Mouse (Mus musculus): ENCODE measurements around the gene Lyg1. TPM values are rescaled to one million over a fixed set of nuclear protein-coding genes. Genes with fewer than 3 reads are reported as not detected.

Gene Lyg1
- polyA plus RNA-seq, 1 experiment, result not detected

- WGBS, result 47% methylated on average over 4 of the region's 4 CpGs
- TF ChIP-seq CTCF (IDR thresholded peaks at IDR 0.05; ENCODE audit: extremely low read depth, insufficient read depth, insufficient read length, insufficient replicate concordance) (no peak), POLR2A (IDR thresholded peaks at IDR 0.05; ENCODE audit: low read depth, low read length) (no peak)
- Histone ChIP-seq H3K27me3 (ENCODE audit: control insufficient read depth, insufficient read depth, low read length) (no peaks in the 10 kb centered on the region), H3K4me3 (ENCODE audit: extremely low read depth, insufficient read depth, insufficient read length) (no peak overlapping the region), H3K4me1 (ENCODE audit: control insufficient read depth, insufficient read depth, insufficient read length) (no peaks in the 10 kb centered on the region), H3K36me3 (ENCODE audit: control insufficient read depth, insufficient read depth, low read length) (no peaks in the 10 kb centered on the region), H3K27ac (ENCODE audit: insufficient read depth, low read length) (no peak overlapping the region)
- no peak for DNase-seq (ENCODE audit: low read depth in 1 of 2, low spot score in 2 of 2)
These were observed 14.0 kb upstream of the Lyg1 start for GRCm38 (mm10) chr1:37971520-37971919.

- no peak for DNase-seq (ENCODE audit: low read depth in 1 of 2, low spot score in 2 of 2)
- Histone ChIP-seq H3K4me1 (ENCODE audit: control insufficient read depth, insufficient read depth, insufficient read length) (no peaks in the 10 kb centered on the region), H3K4me3 (ENCODE audit: extremely low read depth, insufficient read depth, insufficient read length) (no peak overlapping the region), H3K27me3 (ENCODE audit: control insufficient read depth, insufficient read depth, low read length) (no peaks in the 10 kb centered on the region), H3K27ac (ENCODE audit: insufficient read depth, low read length) (no peak overlapping the region), H3K36me3 (ENCODE audit: control insufficient read depth, insufficient read depth, low read length) (no peaks in the 10 kb centered on the region)
- TF ChIP-seq POLR2A (IDR thresholded peaks at IDR 0.05; ENCODE audit: low read depth, low read length), result no peak
- no peak for TF ChIP-seq CTCF (IDR thresholded peaks at IDR 0.05; ENCODE audit: extremely low read depth, insufficient read depth, insufficient read length, insufficient replicate concordance)
- WGBS, result 87% methylated on average over 6 of the region's 6 CpGs
These were observed 11.2 kb upstream of the Lyg1 start for GRCm38 (mm10) chr1:37968746-37969145.

GRCm38 (mm10) chr1:37965571-37965970 lies 8.0 kb upstream of the Lyg1 start:
- 82% methylated on average over 10 of the region's 10 CpGs for WGBS
- Histone ChIP-seq H3K27me3 (ENCODE audit: control insufficient read depth, insufficient read depth, low read length) (no peaks in the 10 kb centered on the region), H3K4me1 (ENCODE audit: control insufficient read depth, insufficient read depth, insufficient read length) (no peaks in the 10 kb centered on the region), H3K27ac (ENCODE audit: insufficient read depth, low read length) (no peak overlapping the region), H3K36me3 (ENCODE audit: control insufficient read depth, insufficient read depth, low read length) (no peaks in the 10 kb centered on the region), H3K4me3 (ENCODE audit: extremely low read depth, insufficient read depth, insufficient read length) (no peak overlapping the region)
- no peak for DNase-seq (ENCODE audit: low read depth in 1 of 2, low spot score in 2 of 2)
- TF ChIP-seq CTCF (IDR thresholded peaks at IDR 0.05; ENCODE audit: extremely low read depth, insufficient read depth, insufficient read length, insufficient replicate concordance), result no peak
- no peak for TF ChIP-seq POLR2A (IDR thresholded peaks at IDR 0.05; ENCODE audit: low read depth, low read length)

- TF ChIP-seq CTCF (IDR thresholded peaks at IDR 0.05; ENCODE audit: extremely low read depth, insufficient read depth, insufficient read length, insufficient replicate concordance), result no peak
- no peak for TF ChIP-seq POLR2A (IDR thresholded peaks at IDR 0.05; ENCODE audit: low read depth, low read length)
- no peak for DNase-seq (ENCODE audit: low read depth in 1 of 2, low spot score in 2 of 2)
- 88% methylated on average over 5 of the region's 5 CpGs for WGBS
These were observed 1.9 kb upstream of the Lyg1 start for GRCm38 (mm10) chr1:37959486-37959885.

GRCm38 (mm10) chr1:37958516-37958915 lies 957 bp upstream of the Lyg1 start:
- Histone ChIP-seq H3K27ac (ENCODE audit: insufficient read depth, low read length) (no peak overlapping the region), H3K4me3 (ENCODE audit: extremely low read depth, insufficient read depth, insufficient read length) (no peak overlapping the region), H3K4me1 (ENCODE audit: control insufficient read depth, insufficient read depth, insufficient read length) (no peaks in the 10 kb centered on the region), H3K36me3 (ENCODE audit: control insufficient read depth, insufficient read depth, low read length) (no peaks in the 10 kb centered on the region), H3K27me3 (ENCODE audit: control insufficient read depth, insufficient read depth, low read length) (no peaks in the 10 kb centered on the region)
- WGBS, result 81% methylated on average over 2 of the region's 2 CpGs
- no peak for TF ChIP-seq POLR2A (IDR thresholded peaks at IDR 0.05; ENCODE audit: low read depth, low read length)
- TF ChIP-seq CTCF (IDR thresholded peaks at IDR 0.05; ENCODE audit: extremely low read depth, insufficient read depth, insufficient read length, insufficient replicate concordance), result no peak
- DNase-seq (ENCODE audit: low read depth in 1 of 2, low spot score in 2 of 2), result no peak

More at GRCm38 (mm10) chr1:37959486-37959885, 1.9 kb upstream of the Lyg1 start:
- no peaks in the 10 kb centered on the region for H3K36me3 ChIP-seq (ENCODE audit: control insufficient read depth, insufficient read depth, low read length)
- H3K27me3 ChIP-seq (ENCODE audit: control insufficient read depth, insufficient read depth, low read length), result no peaks in the 10 kb centered on the region
- H3K27ac ChIP-seq (ENCODE audit: insufficient read depth, low read length), result no peak overlapping the region
- no peaks in the 10 kb centered on the region for H3K4me1 ChIP-seq (ENCODE audit: control insufficient read depth, insufficient read depth, insufficient read length)
- H3K4me3 ChIP-seq (ENCODE audit: extremely low read depth, insufficient read depth, insufficient read length), result no peak overlapping the region

- H3K27me3 ChIP-seq (ENCODE audit: control insufficient read depth, insufficient read depth, low read length), result no peaks in the 10 kb centered on the region
- H3K4me3 ChIP-seq (ENCODE audit: extremely low read depth, insufficient read depth, insufficient read length), result no peak overlapping the region
- no peak for DNase-seq (ENCODE audit: low read depth in 1 of 2, low spot score in 2 of 2)
- no peaks in the 10 kb centered on the region for H3K4me1 ChIP-seq (ENCODE audit: control insufficient read depth, insufficient read depth, insufficient read length)
- 13% methylated on average over 3 of the region's 3 CpGs for WGBS
- H3K27ac ChIP-seq (ENCODE audit: insufficient read depth, low read length), result no peak overlapping the region
- H3K36me3 ChIP-seq (ENCODE audit: control insufficient read depth, insufficient read depth, low read length), result no peaks in the 10 kb centered on the region
- TF ChIP-seq POLR2A (IDR thresholded peaks at IDR 0.05; ENCODE audit: low read depth, low read length) (no peak), CTCF (IDR thresholded peaks at IDR 0.05; ENCODE audit: extremely low read depth, insufficient read depth, insufficient read length, insufficient replicate concordance) (no peak)
These were observed 698 bp downstream of the Lyg1 start for GRCm38 (mm10) chr1:37956690-37957431.

- Histone ChIP-seq H3K27me3 (ENCODE audit: control insufficient read depth, insufficient read depth, low read length) (no peaks in the 10 kb centered on the region), H3K36me3 (ENCODE audit: control insufficient read depth, insufficient read depth, low read length) (no peaks in the 10 kb centered on the region), H3K4me3 (ENCODE audit: extremely low read depth, insufficient read depth, insufficient read length) (no peak overlapping the region), H3K27ac (ENCODE audit: insufficient read depth, low read length) (no peak overlapping the region), H3K4me1 (ENCODE audit: control insufficient read depth, insufficient read depth, insufficient read length) (no peaks in the 10 kb centered on the region)
- no peak for TF ChIP-seq CTCF (IDR thresholded peaks at IDR 0.05; ENCODE audit: extremely low read depth, insufficient read depth, insufficient read length, insufficient replicate concordance)
- TF ChIP-seq POLR2A (IDR thresholded peaks at IDR 0.05; ENCODE audit: low read depth, low read length), result no peak
- 88% methylated on average over 2 of the region's 2 CpGs for WGBS
- DNase-seq (ENCODE audit: low read depth in 1 of 2, low spot score in 2 of 2), result no peak
These were observed 2.3 kb downstream of the Lyg1 start for GRCm38 (mm10) chr1:37955251-37955650.
